Mouse (Mus musculus) kidney, embryonic 14.5 days (tissue): ENCODE data around the gene Cacna1e. TPM values are rescaled to one million over a fixed set of nuclear protein-coding genes. Genes with fewer than 3 reads are reported as not detected.

Experiments used
- ATAC-seq: fragments of 200-750 bp; cut with Nextera tagmentation; 2 replicates; pipeline ENCODE4 v1.8.0; 2017; ENCODE audit warnings: moderate number of reproducible peaks, mild to moderate bottlenecking, moderate TSS enrichment, moderate library complexity; ENCODE audit not compliant: low FRiP score, low TSS enrichment
- H3K27ac ChIP-seq: fragments of 300-500 bp; sonication (generic); 2 replicates; pipeline ENCODE4 v1.5.1; 2014; ENCODE audit warnings: low read depth, mild to moderate bottlenecking, low read length, moderate library complexity, mixed read lengths
- H3K27me3 ChIP-seq: fragments of 300-500 bp; sonication (generic); 2 replicates; pipeline ENCODE4 v1.6.1; 2014; ENCODE audit warnings: mild to moderate bottlenecking, low read length; ENCODE audit not compliant: control insufficient read depth, insufficient read depth
- H3K36me3 ChIP-seq: fragments of 300-500 bp; sonication (generic); 2 replicates; pipeline ENCODE4 v1.6.1; 2014; ENCODE audit warnings: low read length, mixed read lengths; ENCODE audit not compliant: control insufficient read depth, insufficient read depth
- H3K4me1 ChIP-seq: fragments of 300-500 bp; sonication (generic); 2 replicates; pipeline ENCODE4 v1.6.1; 2014; ENCODE audit warnings: low read length, mixed read lengths; ENCODE audit not compliant: control insufficient read depth, insufficient read depth
- H3K4me2 ChIP-seq: fragments of 300-500 bp; sonication (generic); replicated peaks from 2 replicates; pipeline ENCODE4 v1.6.1; 2014; ENCODE audit warnings: low read depth, mild to moderate bottlenecking, low read length
- H3K4me3 ChIP-seq: fragments of 300-500 bp; sonication (generic); 2 replicates; pipeline ENCODE4 v1.5.1; 2014; ENCODE audit warnings: mild to moderate bottlenecking, low read length
- H3K9ac ChIP-seq: fragments of 300-500 bp; sonication (generic); 2 replicates; pipeline ENCODE4 v1.6.1; 2014; ENCODE audit warnings: low read depth, mild to moderate bottlenecking, low read length, moderate library complexity
- H3K9me3 ChIP-seq: fragments of 300-500 bp; sonication (generic); 2 replicates; pipeline ENCODE4 v1.6.1; 2016; ENCODE audit warnings: low read length; ENCODE audit not compliant: control insufficient read depth
- WGBS: fragments of 180-500 bp; shearing (Covaris S2); extraction: QIAGEN DNeasy Blood & Tissue Kit; methylation state at CpG from one replicate; pipeline ENCODE4 v1.1.7; 2014; 5-methylcytosine and 5-hydroxymethylcytosine counted together
- polyA plus RNA-seq: library from polyadenylated mRNA; unstranded; fragments of >200 nt; fragmentation: Nextera tagmentation; extraction: Ambion mirVana; gene quantifications from 2 replicates; pipeline ENCODE4 v1.2.1, GENCODE M21; 2014

The Cacna1e gene
- polyA plus RNA-seq, 1 experiment from 2014 or later: 0.04 TPM

- H3K9me3 ChIP-seq: no peaks in the 10 kb centered on the region
These were observed 61.2 kb downstream of the Cacna1e start for GRCm38 (mm10) chr1:154823098-154823497.

GRCm38 (mm10) chr1:154820422-154820821, 63.9 kb downstream of the Cacna1e start:
- WGBS: 92% methylated on average over 7 of the region's 7 CpGs
- no peak for ATAC-seq
- H3K9ac ChIP-seq: no peak overlapping the region
- H3K4me3 ChIP-seq: no peak overlapping the region
- H3K27ac ChIP-seq: no peak overlapping the region
- no peaks in the 10 kb centered on the region for H3K9me3 ChIP-seq
- H3K36me3 ChIP-seq: no peaks in the 10 kb centered on the region
- H3K4me2 ChIP-seq: no peak overlapping the region
- H3K4me1 ChIP-seq: no peaks in the 10 kb centered on the region
- no peaks in the 10 kb centered on the region for H3K27me3 ChIP-seq

More at GRCm38 (mm10) chr1:154823098-154823497, 61.2 kb downstream of the Cacna1e start:
- 70% methylated on average over 3 of the region's 3 CpGs for WGBS
- H3K4me2 ChIP-seq: no peak overlapping the region
- H3K4me3 ChIP-seq: no peak overlapping the region
- H3K27me3 ChIP-seq: no peaks in the 10 kb centered on the region
- H3K27ac ChIP-seq: no peak overlapping the region
- no peaks in the 10 kb centered on the region for H3K4me1 ChIP-seq
- H3K36me3 ChIP-seq: no peaks in the 10 kb centered on the region
- H3K9ac ChIP-seq: no peak overlapping the region
- no peak for ATAC-seq

- Histone ChIP-seq H3K27me3 (no peaks in the 10 kb centered on the region), H3K27ac (no peak overlapping the region), H3K4me1 (no peaks in the 10 kb centered on the region), H3K4me2 (no peak overlapping the region), H3K9ac (no peak overlapping the region), H3K36me3 (no peaks in the 10 kb centered on the region), H3K4me3 (no peak overlapping the region), H3K9me3 (no peaks in the 10 kb centered on the region)
- 98% methylated on average over 2 of the region's 2 CpGs for WGBS
- ATAC-seq: no peak
These were observed 64.3 kb downstream of the Cacna1e start for GRCm38 (mm10) chr1:154819960-154820359.

GRCm38 (mm10) chr1:154818742-154819141, 65.6 kb downstream of the Cacna1e start:
- Histone ChIP-seq H3K9ac (no peak overlapping the region), H3K27me3 (no peaks in the 10 kb centered on the region), H3K27ac (no peak overlapping the region), H3K9me3 (no peaks in the 10 kb centered on the region), H3K4me3 (no peak overlapping the region), H3K4me1 (no peaks in the 10 kb centered on the region), H3K36me3 (no peaks in the 10 kb centered on the region), H3K4me2 (no peak overlapping the region)
- ATAC-seq: no peak
- WGBS: 46% methylated on average over 1 of the region's 1 CpGs

GRCm38 (mm10) chr1:154816836-154817235, 67.5 kb downstream of the Cacna1e start:
- H3K4me1 ChIP-seq: no peaks in the 10 kb centered on the region
- H3K9ac ChIP-seq: no peak overlapping the region
- no peak overlapping the region for H3K27ac ChIP-seq
- no peak overlapping the region for H3K4me3 ChIP-seq
- no peaks in the 10 kb centered on the region for H3K36me3 ChIP-seq
- no peak overlapping the region for H3K4me2 ChIP-seq
- no peaks in the 10 kb centered on the region; the same call in 1 of the 2 replicates for H3K9me3 ChIP-seq
- no peaks in the 10 kb centered on the region for H3K27me3 ChIP-seq
- ATAC-seq: no peak
- 71% methylated on average over 6 of the region's 6 CpGs for WGBS

GRCm38 (mm10) chr1:154816267-154816666, 68.0 kb downstream of the Cacna1e start:
- H3K27ac ChIP-seq: no peak overlapping the region
- no peak overlapping the region for H3K9ac ChIP-seq

GRCm38 (mm10) chr1:154805742-154806141, 78.6 kb downstream of the Cacna1e start:
- Histone ChIP-seq H3K27ac (no peak overlapping the region), H3K36me3 (no peaks in the 10 kb centered on the region), H3K9me3 (no peaks in the 10 kb centered on the region), H3K4me1 (no peaks in the 10 kb centered on the region), H3K4me3 (no peak overlapping the region), H3K27me3 (no peaks in the 10 kb centered on the region), H3K4me2 (no peak overlapping the region), H3K9ac (no peak overlapping the region)
- no peak for ATAC-seq
- 88% methylated on average over 1 of the region's 1 CpGs for WGBS

More at GRCm38 (mm10) chr1:154816267-154816666, 68.0 kb downstream of the Cacna1e start:
- Histone ChIP-seq H3K4me1 (no peaks in the 10 kb centered on the region), H3K27me3 (no peaks in the 10 kb centered on the region), H3K9me3 (no peaks in the 10 kb centered on the region; the same call in 1 of the 2 replicates), H3K4me2 (no peak overlapping the region), H3K4me3 (no peak overlapping the region), H3K36me3 (no peaks in the 10 kb centered on the region)
- 89% methylated on average over 3 of the region's 3 CpGs for WGBS
- no peak for ATAC-seq

- H3K9me3 ChIP-seq: no peaks in the 10 kb centered on the region
- ATAC-seq: no peak
- 94% methylated on average over 3 of the region's 3 CpGs for WGBS
- H3K4me1 ChIP-seq: no peaks in the 10 kb centered on the region
- H3K4me3 ChIP-seq: no peak overlapping the region
- H3K27ac ChIP-seq: no peak overlapping the region
- no peak overlapping the region for H3K4me2 ChIP-seq
- H3K27me3 ChIP-seq: no peaks in the 10 kb centered on the region
- no peaks in the 10 kb centered on the region for H3K36me3 ChIP-seq
- no peak overlapping the region for H3K9ac ChIP-seq
These were observed 79.3 kb downstream of the Cacna1e start for GRCm38 (mm10) chr1:154805038-154805437.

- 68% methylated on average over 5 of the region's 5 CpGs for WGBS
- no peaks in the 10 kb centered on the region for H3K27me3 ChIP-seq
- H3K36me3 ChIP-seq: no peaks in the 10 kb centered on the region
- no peak overlapping the region for H3K27ac ChIP-seq
- no peaks in the 10 kb centered on the region for H3K9me3 ChIP-seq
- H3K4me1 ChIP-seq: no peaks in the 10 kb centered on the region
- H3K4me2 ChIP-seq: no peak overlapping the region
- H3K4me3 ChIP-seq: no peak overlapping the region
- no peak overlapping the region for H3K9ac ChIP-seq
- no peak for ATAC-seq
These were observed 81.9 kb downstream of the Cacna1e start for GRCm38 (mm10) chr1:154802301-154802904.
